Mouse (Mus musculus): ENCODE results near the gene Ankrd11.

- TF ChIP-seq CTCF (IDR thresholded peaks at IDR 0.05) (no peak), EP300 (IDR thresholded peaks at IDR 0.05) (no peak)
Observed at GRCm38 (mm10) chr8:122912150-122912549, 129.9 kb downstream of the Ankrd11 start.
